Mouse (Mus musculus) testis, adult 2 months (tissue): Measurements from ENCODE around the gene Phf1.

Experiments
- CTCF ChIP-seq: fragments of 200-500 bp; IDR thresholded peaks from 2 replicates; pipeline ENCODE4 v1.5.1; 2012; ENCODE audit warnings: low read depth, mild to moderate bottlenecking, inconsistent platforms, low read length, moderate library complexity; ENCODE audit not compliant: control insufficient read depth, insufficient read depth, insufficient replicate concordance
- POLR2A ChIP-seq: fragments of 200-500 bp; IDR thresholded peaks from 2 replicates; pipeline ENCODE4 v1.6.1; 2012; ENCODE audit warnings: low read depth, mild to moderate bottlenecking, inconsistent platforms, low read length, moderate library complexity; ENCODE audit not compliant: control insufficient read depth

- no peak for TF ChIP-seq CTCF
- no peak for TF ChIP-seq POLR2A
Measured at GRCm38 (mm10) chr17:26933419-26933818, 567 bp downstream of the Phf1 start.
